Mouse (Mus musculus): ENCODE measurements at regions not wholly inside any gene's neighbourhood (a gene's known extent, or its start where the extent isn't known, plus 50 kb on each side); places are given as distances from the start of the nearest gene placed in this dataset.

DNA sequence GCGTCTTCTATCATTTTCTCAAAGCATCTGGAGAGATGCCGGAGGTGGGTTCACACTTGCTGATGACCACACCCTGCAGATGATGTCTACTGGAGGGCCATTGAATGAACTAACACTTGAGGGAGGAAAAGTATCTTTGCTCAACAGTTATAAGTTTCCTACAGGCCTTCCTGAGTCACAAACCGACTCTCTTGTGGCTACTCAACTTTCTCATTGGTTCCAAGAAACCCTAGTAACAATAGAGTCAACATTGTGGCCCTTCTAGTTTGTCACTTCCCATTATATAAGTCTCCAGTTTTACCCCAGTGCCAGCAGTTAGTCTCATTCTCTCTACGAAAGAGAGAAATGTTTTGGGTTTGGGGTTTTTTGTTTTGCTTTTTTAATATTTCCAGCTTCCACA is 604.1 kb upstream of the Arid1b start:
- no peak for DNase-seq (ENCODE audit: low spot score in 2 of 2)
- intact Hi-C loops (cut with DNase I), result no loop called here

GRCm38 (mm10) chr17:4390577-4390976 is 603.6 kb upstream of the Arid1b start:
- intact Hi-C loops (cut with DNase I), result no loop called here

DNA sequence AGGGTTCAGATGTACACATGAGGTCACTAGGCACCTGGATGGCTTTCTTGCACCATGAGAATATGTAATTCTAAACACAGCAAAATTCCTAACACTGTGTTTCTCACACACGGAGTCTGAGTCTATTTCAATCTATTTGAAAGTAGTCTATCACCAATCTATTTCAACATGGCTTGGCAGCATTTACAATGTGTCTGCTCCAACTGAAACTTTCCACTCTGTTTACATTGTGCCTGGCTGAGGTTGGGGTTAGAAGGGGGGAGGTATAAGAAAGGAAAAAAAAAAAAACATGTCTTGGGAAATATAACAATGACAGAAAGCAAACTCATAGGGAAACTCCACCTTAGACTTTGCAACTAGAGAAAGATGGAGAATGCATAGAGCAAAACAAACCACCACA is 602.9 kb upstream of the Arid1b start:
- intact Hi-C loops (cut with DNase I), result no loop called here
- DNase-seq (ENCODE audit: low spot score in 2 of 2), result no peak

More at GRCm38 (mm10) chr17:4390577-4390976, 603.6 kb upstream of the Arid1b start:
- no peak for DNase-seq (ENCODE audit: low spot score in 2 of 2)

DNA sequence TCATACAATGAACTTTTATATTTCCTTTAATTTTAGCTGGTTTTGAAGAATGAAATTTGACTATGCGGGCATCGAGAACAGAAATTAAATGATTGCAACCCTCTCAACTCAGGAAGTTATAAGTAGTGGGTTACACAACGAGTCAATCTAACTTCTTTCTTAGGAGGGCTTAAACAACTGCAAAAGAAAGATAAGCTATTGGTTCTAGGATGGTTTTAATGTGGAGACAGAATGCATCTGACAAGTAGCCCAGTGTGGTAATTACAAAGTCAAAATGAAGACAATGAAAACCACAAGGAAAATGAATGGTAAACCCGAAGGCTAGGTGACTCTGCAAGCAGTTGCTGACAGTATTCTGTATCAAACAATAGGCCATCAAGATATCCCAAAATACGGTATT is 598.0 kb upstream of the Arid1b start:
- DNase-seq (ENCODE audit: low spot score in 2 of 2), result no peak
- intact Hi-C loops (cut with DNase I), result no loop called here

- intact Hi-C loops (cut with DNase I), result no loop called here
- no peak for DNase-seq (ENCODE audit: low spot score in 2 of 2)
These were observed 576.4 kb upstream of the Arid1b start for GRCm38 (mm10) chr17:4417686-4418085.

DNA sequence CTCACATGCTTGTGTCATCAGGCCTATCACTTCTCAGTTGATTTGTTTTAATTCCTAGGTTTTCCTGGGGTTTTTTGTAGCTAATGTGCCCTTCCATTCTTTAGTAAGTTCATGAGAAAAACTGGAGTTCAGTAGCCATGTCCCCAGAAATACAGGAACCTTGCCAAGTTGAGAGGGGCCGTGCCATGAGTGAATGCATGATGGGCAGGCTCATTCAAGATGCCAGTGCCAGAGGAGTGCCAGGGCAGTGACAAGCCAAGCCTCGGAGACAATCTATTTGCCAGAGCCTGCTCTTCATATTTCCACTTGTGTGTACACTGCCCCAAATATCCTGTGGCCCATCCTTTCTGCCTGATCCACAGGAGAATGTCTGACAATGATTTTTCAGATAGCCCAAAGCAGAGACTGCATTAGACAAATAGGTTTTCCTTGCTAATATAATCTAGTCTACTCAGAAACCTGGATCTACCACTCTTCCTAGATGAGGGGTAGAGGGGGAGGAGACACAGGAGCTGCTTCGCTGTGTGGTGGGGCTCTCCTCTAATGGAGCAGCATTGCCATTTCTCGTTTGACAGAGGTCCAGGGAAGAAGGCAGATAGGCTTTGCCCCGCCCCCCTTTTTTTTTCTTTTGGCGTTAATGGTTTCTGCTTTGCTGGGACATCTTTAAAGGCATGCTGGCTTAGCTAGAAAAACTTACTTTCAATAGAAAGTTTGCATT is 569.5 kb upstream of the Arid1b start:
- intact Hi-C loops (cut with DNase I), result no loop called here
- DNase-seq (ENCODE audit: low spot score in 2 of 2), result no peak

GRCm38 (mm10) chr17:4425342-4425741 is 568.8 kb upstream of the Arid1b start:
- DNase-seq (ENCODE audit: low spot score in 2 of 2), result no peak

GRCm38 (mm10) chr17:4429036-4429435 is 565.1 kb upstream of the Arid1b start:
- DNase-seq (ENCODE audit: low spot score in 2 of 2), result no peak
- intact Hi-C loops (cut with DNase I), result no loop called here

More at GRCm38 (mm10) chr17:4425342-4425741, 568.8 kb upstream of the Arid1b start:
- intact Hi-C loops (cut with DNase I), result no loop called here

DNA sequence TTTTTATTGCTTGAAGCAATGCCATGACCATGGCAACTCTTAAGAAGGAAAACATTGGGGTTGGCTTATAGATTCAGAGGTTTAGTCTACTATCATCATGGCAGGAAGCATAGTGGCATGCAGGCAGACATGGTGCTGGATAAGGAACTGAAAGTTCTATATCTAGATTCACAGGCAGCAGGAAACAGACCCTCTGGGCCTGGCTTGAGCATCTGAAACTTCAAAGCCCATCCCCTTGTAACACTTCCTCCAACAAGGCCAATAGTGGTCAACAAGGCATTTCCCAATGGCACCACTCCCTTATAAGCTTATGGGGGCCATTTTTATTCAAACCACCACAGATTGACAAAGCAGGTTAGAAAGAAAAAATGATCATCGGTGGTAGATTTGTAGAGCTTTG is 548.5 kb upstream of the Arid1b start:
- intact Hi-C loops (cut with DNase I), result no loop called here
- DNase-seq (ENCODE audit: low spot score in 2 of 2), result no peak

- no peak for DNase-seq (ENCODE audit: low spot score in 2 of 2)
- intact Hi-C loops (cut with DNase I), result no loop called here
These were observed 536.6 kb upstream of the Arid1b start for GRCm38 (mm10) chr17:4457491-4457890.

GRCm38 (mm10) chr17:4461541-4461940 is 532.6 kb upstream of the Arid1b start:
- DNase-seq (ENCODE audit: low spot score in 2 of 2), result no peak
- intact Hi-C loops (cut with DNase I), result no loop called here

- no peak for DNase-seq (ENCODE audit: low spot score in 2 of 2)
- intact Hi-C loops (cut with DNase I), result no loop called here
These were observed 529.7 kb upstream of the Arid1b start for GRCm38 (mm10) chr17:4464286-4464880.

DNA sequence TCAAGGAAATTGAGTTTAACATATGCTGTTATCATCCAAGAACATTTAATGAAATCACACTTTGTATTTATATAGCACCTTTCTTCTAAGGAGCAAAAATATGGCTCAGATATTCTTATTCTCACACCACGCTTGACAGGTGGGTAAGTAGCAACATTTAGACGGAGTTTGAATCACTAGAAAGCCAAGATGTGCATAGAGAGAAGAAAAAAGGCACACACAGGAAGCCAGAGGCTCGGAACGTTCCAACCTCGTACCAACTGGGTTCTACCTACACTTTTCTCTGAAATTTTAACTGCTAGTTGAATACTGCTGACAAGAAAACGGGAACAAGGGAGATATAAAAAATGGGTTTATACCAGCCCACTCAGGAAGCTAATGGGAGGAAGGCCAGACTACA is 528.4 kb upstream of the Arid1b start:
- intact Hi-C loops (cut with DNase I), result no loop called here
- peak in 1 of 2 experiments; percentile 50 for DNase-seq (ENCODE audit: low spot score in 2 of 2)

GRCm38 (mm10) chr17:4472412-4472811 is 521.7 kb upstream of the Arid1b start:
- intact Hi-C loops (cut with DNase I), result no loop called here
- DNase-seq (ENCODE audit: low spot score in 2 of 2), result no peak

DNA sequence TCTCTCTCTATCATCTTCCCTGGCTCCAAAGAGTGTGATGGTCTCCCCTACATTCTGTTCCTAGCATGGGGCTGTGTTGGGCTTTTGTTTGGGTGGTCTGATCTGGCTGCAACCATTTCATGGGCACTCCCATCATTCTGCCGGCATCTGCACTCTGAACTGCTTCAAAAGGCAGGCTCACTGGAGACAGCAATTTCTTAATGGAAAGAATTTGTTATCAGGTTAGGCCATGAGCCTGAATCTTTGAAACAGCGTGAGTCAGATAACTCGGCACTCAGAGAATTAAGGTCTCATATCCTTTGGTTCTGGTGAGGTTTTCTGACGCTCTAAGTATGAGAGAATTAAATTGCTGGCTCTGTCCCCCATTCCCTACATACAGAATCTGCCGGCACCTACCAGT is 519.8 kb upstream of the Arid1b start:
- intact Hi-C loops (cut with DNase I), result no loop called here

DNA sequence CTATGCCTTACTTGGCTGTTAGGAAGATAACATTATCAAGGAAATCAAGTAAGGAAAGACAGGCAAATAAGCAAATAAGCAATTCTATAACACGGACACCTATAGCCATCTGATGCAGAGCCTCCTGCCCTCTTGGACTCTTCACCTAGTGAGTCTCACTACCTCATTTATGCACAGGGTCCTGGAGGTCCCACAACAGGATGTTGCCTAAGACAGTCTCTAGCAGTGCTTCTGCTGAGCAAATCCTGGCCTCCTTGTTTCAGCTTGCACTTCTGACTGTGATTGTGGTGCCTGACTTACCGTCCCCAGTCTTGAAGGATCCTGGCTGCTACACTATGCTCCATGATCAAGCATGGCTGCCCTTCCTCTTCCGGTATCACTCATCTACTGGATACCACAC is 518.5 kb upstream of the Arid1b start:
- no peak for DNase-seq (ENCODE audit: low spot score in 2 of 2)
- intact Hi-C loops (cut with DNase I), result no loop called here

More for the DNA sequence above, 519.8 kb upstream of the Arid1b start:
- DNase-seq (ENCODE audit: low spot score in 2 of 2), result no peak

DNA sequence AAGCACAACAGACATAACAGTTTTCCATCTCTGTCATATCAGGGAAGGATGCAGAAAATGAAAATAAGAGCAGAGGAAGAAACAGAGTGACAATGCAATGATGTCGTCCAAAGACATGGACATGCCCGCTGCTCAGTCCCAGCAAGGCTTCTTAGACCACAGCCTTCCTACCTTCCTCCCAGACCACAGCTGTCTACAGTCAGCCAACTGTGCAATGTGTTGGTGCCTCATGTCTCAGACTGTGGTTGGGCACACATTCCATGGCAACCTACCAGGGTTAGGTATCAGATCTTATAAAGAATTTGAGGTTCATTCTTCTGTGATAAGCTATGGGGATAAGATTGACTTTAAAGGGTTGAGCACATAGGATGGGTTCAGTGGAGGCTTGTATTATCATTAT is 499.7 kb upstream of the Arid1b start:
- no peak for DNase-seq (ENCODE audit: low spot score in 2 of 2)
- intact Hi-C loops (cut with DNase I), result no loop called here

- intact Hi-C loops (cut with DNase I), result no loop called here
These were observed 493.6 kb upstream of the Arid1b start for GRCm38 (mm10) chr17:4500504-4500903.

DNA sequence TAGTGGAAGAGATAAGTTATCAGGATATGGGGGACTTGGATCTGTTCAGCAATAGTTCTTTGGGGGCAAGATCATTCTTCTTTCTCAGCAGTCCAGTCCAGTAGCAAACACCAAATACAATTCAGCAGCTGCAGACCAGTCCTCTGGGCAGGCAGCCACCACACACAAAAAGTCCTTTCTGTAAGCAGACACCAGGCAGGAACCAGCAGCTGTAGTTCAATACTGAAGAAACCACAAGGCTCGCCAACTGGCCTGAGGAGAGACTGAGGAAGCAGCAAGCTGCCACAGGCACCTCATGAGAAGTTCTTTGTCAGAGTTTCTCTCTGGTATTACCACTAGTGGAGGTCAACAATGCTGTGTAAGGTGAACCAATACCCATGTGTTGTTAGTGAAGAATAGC is 493.1 kb upstream of the Arid1b start:
- DNase-seq (ENCODE audit: low spot score in 2 of 2), result no peak
- intact Hi-C loops (cut with DNase I), result no loop called here

More at GRCm38 (mm10) chr17:4500504-4500903, 493.6 kb upstream of the Arid1b start:
- no peak for DNase-seq (ENCODE audit: low spot score in 2 of 2)

DNA sequence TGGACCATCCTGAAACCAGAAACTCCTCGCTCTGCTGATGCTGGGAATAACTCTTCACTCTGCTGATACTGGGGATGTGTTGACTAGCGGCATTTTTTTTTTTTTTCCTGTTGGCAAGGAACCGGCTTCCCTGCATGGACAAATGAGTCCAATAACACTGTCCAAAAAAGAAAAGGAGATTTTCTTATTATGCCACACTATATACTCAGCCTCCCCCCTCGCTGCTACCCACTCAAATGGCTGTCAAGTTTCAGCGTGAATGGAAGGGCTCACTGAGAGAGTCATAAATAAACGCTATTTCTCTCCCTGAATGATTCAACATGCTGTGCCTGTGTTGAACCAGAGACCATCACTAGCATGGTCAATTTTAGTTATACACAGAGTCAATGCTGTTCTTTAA is 489.2 kb upstream of the Arid1b start:
- peak in 1 of 2 experiments; percentile 10 for DNase-seq (ENCODE audit: low spot score in 2 of 2)
- intact Hi-C loops (cut with DNase I), result no loop called here

GRCm38 (mm10) chr17:4509506-4509905 is 484.6 kb upstream of the Arid1b start:
- intact Hi-C loops (cut with DNase I), result no loop called here
- no peak for DNase-seq (ENCODE audit: low spot score in 2 of 2)
